Mouse (Mus musculus) 3T3-L1 (cell line): ENCODE data around the gene Cebpb.
"Not testable (repeated sequence)": the region's sequence is repeated elsewhere in the genome, so short reads cannot be mapped to it uniquely, and the experiment has no call there.

Experiments
- DNase-seq: peaks from one replicate; pipeline ENCODE4 v3.0.0-alpha.2; 2015; ENCODE audit warnings: low read depth, low spot score

Gene Cebpb

GRCm38 (mm10) chr2:167688498-167689451 is at the start of gene Cebpb:
Cebpb (plus strand) TSS chr2:167688915.
- peak; percentile 78 for DNase-seq

GRCm38 (mm10) chr2:167640279-167640678 is 48.4 kb upstream of the Cebpb start:
- DNase-seq, result peak; percentile 44

GRCm38 (mm10) chr2:167641337-167641736 is 47.4 kb upstream of the Cebpb start:
- peak; percentile 31 for DNase-seq

GRCm38 (mm10) chr2:167642164-167642563 is 46.6 kb upstream of the Cebpb start:
- no peak for DNase-seq

GRCm38 (mm10) chr2:167643356-167644052 is 45.2 kb upstream of the Cebpb start:
- DNase-seq, result not testable (repeated sequence)

- peak; percentile 79 for DNase-seq
These were observed 42.3 kb upstream of the Cebpb start for GRCm38 (mm10) chr2:167646411-167646810.

- peak; percentile 88 for DNase-seq
These were observed 39.3 kb upstream of the Cebpb start for GRCm38 (mm10) chr2:167649290-167650032.

GRCm38 (mm10) chr2:167651622-167652021 is 37.1 kb upstream of the Cebpb start:
- no peak for DNase-seq

GRCm38 (mm10) chr2:167652694-167653093 is 36.0 kb upstream of the Cebpb start:
- DNase-seq, result no peak

GRCm38 (mm10) chr2:167654911-167655600 is 33.7 kb upstream of the Cebpb start:
- no peak for DNase-seq

- DNase-seq, result no peak
These were observed 31.9 kb upstream of the Cebpb start for GRCm38 (mm10) chr2:167656629-167657478.

- DNase-seq, result no peak
These were observed 30.7 kb upstream of the Cebpb start for GRCm38 (mm10) chr2:167657973-167658372.

GRCm38 (mm10) chr2:167658712-167659111 is 30.0 kb upstream of the Cebpb start:
- no peak for DNase-seq

- DNase-seq, result no peak
These were observed 29.4 kb upstream of the Cebpb start for GRCm38 (mm10) chr2:167659177-167659846.

- peak; percentile 31 for DNase-seq
These were observed 28.7 kb upstream of the Cebpb start for GRCm38 (mm10) chr2:167659847-167660610.

GRCm38 (mm10) chr2:167660611-167660971 is 28.1 kb upstream of the Cebpb start:
- DNase-seq, result peak; percentile 68

GRCm38 (mm10) chr2:167661270-167662203 is 27.2 kb upstream of the Cebpb start, which contains the start of gene Gm20431:
Gm20431 (minus strand) TSS chr2:167661496.
- DNase-seq, result peak; percentile 86

- DNase-seq, result no peak
These were observed 26.0 kb upstream of the Cebpb start for GRCm38 (mm10) chr2:167662713-167663112.
